Mouse (Mus musculus): ENCODE results near the gene Mrgpra2a.
"Not testable (repeated sequence)": the region's sequence is repeated elsewhere in the genome, so short reads cannot be mapped to it uniquely, and the experiment has no call there.

The Mrgpra2a gene

GRCm38 (mm10) chr7:47452015-47452414 lies at the start of gene Mrgpra2a:
TSS of gene Mrgpra2a (minus strand) at chr7:47452139.
- ATAC-seq (ENCODE audit: low TSS enrichment) = not testable (repeated sequence)

- ATAC-seq (ENCODE audit: low TSS enrichment) = not testable (repeated sequence)
Observed at GRCm38 (mm10) chr7:47491266-47491665, 39.3 kb upstream of the Mrgpra2a start.

GRCm38 (mm10) chr7:47489438-47489837 lies 37.5 kb upstream of the Mrgpra2a start:
- ATAC-seq (ENCODE audit: low TSS enrichment) = not testable (repeated sequence)

- ATAC-seq (ENCODE audit: low TSS enrichment) = not testable (repeated sequence)
Observed at GRCm38 (mm10) chr7:47483181-47483580, 31.2 kb upstream of the Mrgpra2a start.

GRCm38 (mm10) chr7:47473904-47474303 lies 22.0 kb upstream of the Mrgpra2a start:
- ATAC-seq (ENCODE audit: low TSS enrichment) = not testable (repeated sequence)

- ATAC-seq (ENCODE audit: low TSS enrichment) = not testable (repeated sequence)
Observed at GRCm38 (mm10) chr7:47465278-47465981, 13.5 kb upstream of the Mrgpra2a start.

GRCm38 (mm10) chr7:47445729-47446128 lies 6.2 kb downstream of the Mrgpra2a start:
- ATAC-seq (ENCODE audit: low TSS enrichment) = not testable (repeated sequence)

- not testable (repeated sequence) for ATAC-seq (ENCODE audit: low TSS enrichment)
Observed at GRCm38 (mm10) chr7:47436463-47436862, 15.5 kb downstream of the Mrgpra2a start.

GRCm38 (mm10) chr7:47427815-47428508 lies 24.0 kb downstream of the Mrgpra2a start:
- ATAC-seq (ENCODE audit: low TSS enrichment) = not testable (repeated sequence)

GRCm38 (mm10) chr7:47410602-47411001 lies 41.3 kb downstream of the Mrgpra2a start:
- ATAC-seq (ENCODE audit: low TSS enrichment) = no peak

- ATAC-seq (ENCODE audit: low TSS enrichment) = no peak
Observed at GRCm38 (mm10) chr7:47409545-47409944, 42.4 kb downstream of the Mrgpra2a start.

GRCm38 (mm10) chr7:47401125-47401524 lies 50.8 kb downstream of the Mrgpra2a start:
- ATAC-seq (ENCODE audit: low TSS enrichment) = no peak

Measured in frontal cortex, adult (tissue).